Mouse (Mus musculus) liver, embryonic 14.5 days (tissue): ENCODE measurements around the gene Sox6. TPM values are rescaled to one million over a fixed set of nuclear protein-coding genes. Genes with fewer than 3 reads are reported as not detected.

Experiments used
- ATAC-seq: fragments of 200-750 bp; cut with Nextera tagmentation; 2 replicates; pipeline ENCODE4 v1.8.0; 2017; ENCODE audit warnings: moderate number of reproducible peaks, mild to moderate bottlenecking, moderate library complexity; ENCODE audit not compliant: insufficient read depth
- DNase-seq, 3 experiments: peaks; one replicate each; pipeline ENCODE4 v3.0.0-alpha.2; 2012 to 2013; ENCODE audit warnings: low read depth in 3 of 3, low spot score in 3 of 3
- H3K27ac ChIP-seq: fragments of 300-500 bp; sonication (generic); 2 replicates; pipeline ENCODE4 v1.5.1; 2014; ENCODE audit warnings: moderate library complexity, mild to moderate bottlenecking, control low read depth, inconsistent platforms
- H3K27me3 ChIP-seq: fragments of 300-500 bp; sonication (generic); 2 replicates; pipeline ENCODE4 v1.6.1; 2014; ENCODE audit warnings: mild to moderate bottlenecking, low read length, moderate library complexity; ENCODE audit not compliant: control insufficient read depth, insufficient read depth
- H3K36me3 ChIP-seq: fragments of 300-500 bp; sonication (generic); replicated peaks from 2 replicates; pipeline ENCODE4 v1.6.1; 2014; ENCODE audit warnings: low read depth; ENCODE audit not compliant: control insufficient read depth, insufficient read depth
- H3K4me1 ChIP-seq, 2 experiments: fragments of 200-500 bp in 1 of 2; fragments of 300-500 bp in 1 of 2; sonication (generic) in 1 of 2; replicated peaks; 2 replicates each; pipeline ENCODE4 v1.6.1; 2012 to 2014; ENCODE audit warnings: antibody characterized with exemption in 1 of 2, inconsistent platforms in 1 of 2, low read length in 1 of 2; ENCODE audit not compliant: control insufficient read depth in 2 of 2, insufficient read depth in 2 of 2
- H3K4me2 ChIP-seq: fragments of 300-500 bp; sonication (generic); 2 replicates; pipeline ENCODE4 v1.6.1; 2014; ENCODE audit warnings: low read depth, mild to moderate bottlenecking, control low read depth, moderate library complexity
- H3K4me3 ChIP-seq, 2 experiments: fragments of 200-500 bp in 1 of 2; fragments of 300-500 bp in 1 of 2; sonication (generic) in 1 of 2; 2 replicates each; pipeline ENCODE4 v1.5.1; 2012 to 2014; ENCODE audit warnings: low read depth in 2 of 2, low read length in 2 of 2, mild to moderate bottlenecking in 2 of 2, control low read depth in 1 of 2, inconsistent platforms in 1 of 2, moderate library complexity in 1 of 2; ENCODE audit not compliant: insufficient read depth in 1 of 2
- H3K9ac ChIP-seq: fragments of 300-500 bp; sonication (generic); replicated peaks from 2 replicates; pipeline ENCODE4 v1.6.1; 2014; ENCODE audit warnings: mild to moderate bottlenecking, control low read depth, moderate library complexity
- H3K9me3 ChIP-seq: fragments of 300-500 bp; sonication (generic); 2 replicates; pipeline ENCODE4 v1.6.1; 2016; ENCODE audit warnings: low read length, mixed read lengths; ENCODE audit not compliant: control insufficient read depth
- CTCF ChIP-seq: IDR thresholded peaks from 2 replicates; pipeline ENCODE4 v1.5.1; 2016; ENCODE audit warnings: antibody characterized with exemption, low read depth, control low read depth
- EP300 ChIP-seq: IDR thresholded peaks from 2 replicates; pipeline ENCODE4 v1.6.1; 2016; ENCODE audit warnings: antibody characterized with exemption, low read depth
- WGBS: fragments of 180-500 bp; shearing (Covaris S2); extraction: QIAGEN DNeasy Blood & Tissue Kit; methylation state at CpG from one replicate; pipeline ENCODE4 v1.1.7; 2014; ENCODE audit not compliant: insufficient replicate concordance; 5-methylcytosine and 5-hydroxymethylcytosine counted together
- polyA plus RNA-seq, 2 experiments: library from polyadenylated mRNA; depleted of rRNA in 1 of 2; stranded (reverse) in 1 of 2; unstranded in 1 of 2; fragments of >200 nt; fragmentation: Nextera tagmentation in 1 of 2; extraction: Ambion mirVana in 1 of 2; gene quantifications; 2 replicates each; pipeline versions ENCODE4 v1.2.1 to v1.2.3; 2012 to 2014

Gene Sox6
- polyA plus RNA-seq, 2 experiments = 15.9 to 64.0 TPM

DNA sequence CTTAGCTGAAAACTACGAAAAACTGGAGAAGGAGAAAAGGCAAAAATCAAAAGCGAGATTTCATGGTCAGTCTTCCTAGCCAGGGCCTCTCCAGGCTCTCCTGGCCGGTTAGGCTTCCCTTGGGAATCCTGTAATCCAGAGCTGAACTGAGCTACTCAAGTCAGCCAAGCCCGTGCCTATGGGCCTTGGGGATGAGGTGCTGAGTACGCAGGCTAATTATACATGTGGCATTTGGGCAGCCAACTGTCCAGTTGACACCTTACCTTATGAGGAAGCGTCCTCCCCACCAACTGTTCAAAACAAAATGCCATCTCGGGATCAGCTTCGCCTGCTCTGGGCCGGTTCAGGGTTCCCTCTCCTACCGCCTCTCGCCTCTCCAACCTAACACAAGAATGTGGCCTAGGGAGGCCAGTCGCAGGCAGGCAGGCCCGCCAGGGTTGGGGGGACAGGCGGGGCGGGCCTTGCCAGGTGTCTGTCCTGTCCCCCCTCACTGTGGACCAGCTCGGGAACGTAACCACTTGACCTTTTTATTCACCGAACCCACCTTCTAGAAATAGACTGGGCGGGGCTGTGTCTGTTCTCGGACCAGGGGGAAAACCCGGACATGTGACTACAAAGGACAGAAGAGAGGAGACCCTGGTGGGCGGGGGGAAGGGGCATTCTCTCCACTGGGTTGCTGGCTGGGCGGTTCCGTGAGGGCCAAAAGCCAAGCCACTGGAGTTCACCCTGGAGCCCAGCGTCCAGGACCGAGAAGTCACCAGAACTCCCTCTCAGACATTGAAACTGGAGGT, 7.8 kb downstream of the Sox6 start:
- Histone ChIP-seq H3K9me3 (no peaks in the 10 kb centered on the region), H3K27me3 (peaks cover 49% of the 10 kb centered on the region), H3K9ac (peak overlapping the region; percentile 76), H3K36me3 (no peaks in the 10 kb centered on the region), H3K4me2 (peak overlapping the region; percentile 100), H3K4me3 (peak overlapping the region; percentile 58 to 70), H3K27ac (no peak overlapping the region), H3K4me1 (0 out of 4 replicates have a peak, but pooled peaks cover 2 to 5% of the 10 kb centered on the region in 2 experiments)
- ATAC-seq (no peak), DNase-seq (no peak)
- WGBS = 29% methylated on average over 26 of the region's 26 CpGs
- TF ChIP-seq CTCF (no peak), EP300 (no peak)

DNA sequence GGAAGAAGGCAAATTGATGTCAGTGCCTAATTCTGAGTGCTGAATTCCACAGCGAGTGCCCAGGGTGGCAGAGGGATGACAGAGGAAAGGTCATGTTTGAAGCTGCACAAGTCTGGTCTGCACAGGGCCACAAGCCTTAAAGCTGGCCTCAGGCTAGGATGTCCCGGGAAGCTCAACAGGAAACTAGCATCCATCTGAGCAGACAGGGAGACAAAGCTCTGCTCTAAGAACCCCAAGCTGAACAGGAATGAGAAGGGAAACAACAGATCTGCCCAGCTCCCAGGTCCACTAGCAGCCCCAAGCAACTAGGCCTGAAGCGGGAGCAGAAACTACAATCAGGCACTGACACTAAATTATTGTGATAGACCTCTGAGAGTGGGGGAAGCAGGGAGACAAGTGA, 8.6 kb downstream of the Sox6 start:
- DNase-seq (no peak), ATAC-seq (no peak)
- H3K27ac ChIP-seq = no peak overlapping the region
- peaks cover 41% of the 10 kb centered on the region for H3K27me3 ChIP-seq
- no peak for TF ChIP-seq CTCF
- TF ChIP-seq EP300 = no peak
- no peak overlapping the region for H3K4me3 ChIP-seq
- H3K9me3 ChIP-seq = no peaks in the 10 kb centered on the region
- no peaks in the 10 kb centered on the region for H3K36me3 ChIP-seq
- 0 out of 4 replicates have a peak, but pooled peaks cover 2 to 5% of the 10 kb centered on the region in 2 experiments for H3K4me1 ChIP-seq
- no peak overlapping the region for H3K4me2 ChIP-seq
- WGBS = 68% methylated on average over 3 of the region's 3 CpGs
- H3K9ac ChIP-seq = no peak overlapping the region

GRCm38 (mm10) chr7:116002726-116003125, 35.9 kb downstream of the Sox6 start:
- H3K36me3 ChIP-seq = no peaks in the 10 kb centered on the region
- no peak overlapping the region for H3K27ac ChIP-seq
- H3K4me1 ChIP-seq = no peaks in the 10 kb centered on the region
- H3K4me2 ChIP-seq = no peak overlapping the region
- no peak overlapping the region for H3K4me3 ChIP-seq
- no peak overlapping the region for H3K9ac ChIP-seq
- H3K9me3 ChIP-seq = no peaks in the 10 kb centered on the region
- DNase-seq (no peak), ATAC-seq (no peak)
- TF ChIP-seq EP300 (no peak), CTCF (no peak)
- 80% methylated on average over 4 of the region's 4 CpGs for WGBS
- no peaks in the 10 kb centered on the region for H3K27me3 ChIP-seq

- DNase-seq (peak; percentile 12 to 35 (median 26)), ATAC-seq (peak; percentile 81)
- 74% methylated on average over 2 of the region's 2 CpGs for whole genome bisulfite sequencing
- no peak for TF ChIP-seq CTCF
- TF ChIP-seq EP300 = peak; percentile 58
- Histone ChIP-seq H3K4me1 (peaks cover 9 to 11% of the 10 kb centered on the region in 2 experiments), H3K9me3 (no peaks in the 10 kb centered on the region), H3K36me3 (no peaks in the 10 kb centered on the region), H3K27me3 (no peaks in the 10 kb centered on the region), H3K4me3 (no peak overlapping the region), H3K27ac (no peak overlapping the region), H3K4me2 (peak overlapping the region; percentile 14; the same call in 1 of the 2 replicates), H3K9ac (no peak overlapping the region)
These were observed 50.4 kb downstream of the Sox6 start for GRCm38 (mm10) chr7:115988109-115988779.

DNA sequence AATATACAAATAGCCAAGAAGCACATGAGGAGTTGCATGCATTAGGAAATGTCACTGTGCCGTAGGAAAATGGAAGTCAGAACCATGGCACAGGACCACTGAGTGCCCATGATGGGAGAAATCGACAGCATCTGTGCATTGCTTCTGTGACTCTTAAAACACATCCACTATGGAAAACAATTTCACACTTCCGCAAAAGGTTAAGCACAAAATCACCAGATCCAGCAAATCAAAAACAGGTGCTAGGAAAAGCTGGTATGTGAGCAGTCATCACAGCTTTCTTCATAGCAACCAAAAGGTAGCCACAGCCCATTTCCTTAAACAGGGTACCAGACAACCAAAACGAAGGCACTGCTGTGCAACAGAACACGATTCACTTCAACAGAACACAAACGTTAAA, 52.9 kb downstream of the Sox6 start:
- Histone ChIP-seq H3K4me2 (no peak overlapping the region), H3K4me3 (no peak overlapping the region), H3K27ac (no peak overlapping the region), H3K9ac (no peak overlapping the region), H3K9me3 (no peaks in the 10 kb centered on the region), H3K36me3 (no peaks in the 10 kb centered on the region), H3K4me1 (peaks cover 13% of the 10 kb centered on the region in 2 experiments), H3K27me3 (no peaks in the 10 kb centered on the region)
- WGBS = 73% methylated on average over 6 of the region's 6 CpGs
- no peak for ATAC-seq
- no peak for DNase-seq
- TF ChIP-seq EP300 = no peak
- no peak for TF ChIP-seq CTCF
